Mouse (Mus musculus) intestine, embryonic 16.5 days (tissue): ENCODE measurements around the gene Lrrc9. TPM values are rescaled to one million over a fixed set of nuclear protein-coding genes. Genes with fewer than 3 reads are reported as not detected.

ENCODE experiments used
- ATAC-seq: fragments of 200-750 bp; cut with Nextera tagmentation; 2 replicates; pipeline ENCODE4 v1.8.0; 2017; ENCODE audit warnings: moderate TSS enrichment, moderate library complexity
- H3K27ac ChIP-seq: fragments of 300-500 bp; sonication (generic); 2 replicates; pipeline ENCODE4 v1.5.1; 2014; ENCODE audit warnings: mild to moderate bottlenecking, low read length
- H3K27me3 ChIP-seq: fragments of 300-500 bp; sonication (generic); replicated peaks from 2 replicates; pipeline ENCODE4 v1.6.1; 2014; ENCODE audit warnings: low read length, control low read depth, mixed read lengths; ENCODE audit not compliant: control insufficient read depth, insufficient read depth
- H3K36me3 ChIP-seq: fragments of 300-500 bp; sonication (generic); 2 replicates; pipeline ENCODE4 v1.6.1; 2014; ENCODE audit warnings: low read length, control low read depth; ENCODE audit not compliant: control insufficient read depth, insufficient read depth
- H3K4me1 ChIP-seq: fragments of 300-500 bp; sonication (generic); 2 replicates; pipeline ENCODE4 v1.6.1; 2014; ENCODE audit warnings: low read length, control low read depth, mixed read lengths; ENCODE audit not compliant: control insufficient read depth, insufficient read depth
- H3K4me2 ChIP-seq: fragments of 300-500 bp; sonication (generic); 2 replicates; pipeline ENCODE4 v1.6.1; 2014; ENCODE audit warnings: low read depth, low read length, control low read depth
- H3K4me3 ChIP-seq: fragments of 300-500 bp; sonication (generic); 2 replicates; pipeline ENCODE4 v1.5.1; 2014; ENCODE audit warnings: mild to moderate bottlenecking, low read length
- H3K9ac ChIP-seq: fragments of 300-500 bp; sonication (generic); 2 replicates; pipeline ENCODE4 v1.6.1; 2014; ENCODE audit warnings: low read depth, low read length
- H3K9me3 ChIP-seq: fragments of 300-500 bp; sonication (generic); 2 replicates; pipeline ENCODE4 v1.6.1; 2016; ENCODE audit warnings: low read length, control low read depth; ENCODE audit not compliant: control insufficient read depth
- WGBS: fragments of 180-500 bp; shearing (Covaris S2); extraction: QIAGEN DNeasy Blood & Tissue Kit; methylation state at CpG from one replicate; pipeline ENCODE4 v1.1.7; 2014; 5-methylcytosine and 5-hydroxymethylcytosine counted together
- polyA plus RNA-seq: library from polyadenylated mRNA; unstranded; fragments of >200 nt; fragmentation: Nextera tagmentation; extraction: Ambion mirVana; gene quantifications from 2 replicates; pipeline ENCODE4 v1.2.1, GENCODE M21; 2015

Lrrc9 gene
- polyA plus RNA-seq, 1 experiment from 2014 or later: 0.13 TPM

GRCm38 (mm10) chr12:72509606-72510005 lies 67.9 kb downstream of the Lrrc9 start:
- H3K36me3 ChIP-seq: no peaks in the 10 kb centered on the region
- H3K9me3 ChIP-seq: no peaks in the 10 kb centered on the region
- no peak overlapping the region for H3K4me2 ChIP-seq
- H3K27ac ChIP-seq: no peak overlapping the region
- no peaks in the 10 kb centered on the region for H3K4me1 ChIP-seq
- no peak overlapping the region for H3K4me3 ChIP-seq
- no peak overlapping the region for H3K9ac ChIP-seq
- 78% methylated on average over 7 of the region's 7 CpGs for WGBS
- ATAC-seq: no peak
- no peaks in the 10 kb centered on the region for H3K27me3 ChIP-seq

- Histone ChIP-seq H3K4me1 (no peaks in the 10 kb centered on the region), H3K36me3 (no peaks in the 10 kb centered on the region), H3K9me3 (no peaks in the 10 kb centered on the region), H3K27ac (no peak overlapping the region), H3K27me3 (no peaks in the 10 kb centered on the region), H3K4me3 (no peak overlapping the region), H3K4me2 (no peak overlapping the region), H3K9ac (no peak overlapping the region)
- WGBS: 61% methylated on average over 3 of the region's 3 CpGs
- no peak for ATAC-seq
These were observed 73.8 kb downstream of the Lrrc9 start for GRCm38 (mm10) chr12:72515446-72515845.

GRCm38 (mm10) chr12:72518114-72518728 lies 76.6 kb downstream of the Lrrc9 start:
- Histone ChIP-seq H3K27ac (no peak overlapping the region), H3K4me1 (no peaks in the 10 kb centered on the region), H3K4me3 (no peak overlapping the region), H3K4me2 (no peak overlapping the region), H3K9ac (no peak overlapping the region), H3K27me3 (no peaks in the 10 kb centered on the region), H3K36me3 (no peaks in the 10 kb centered on the region), H3K9me3 (no peaks in the 10 kb centered on the region)
- no peak for ATAC-seq
- 76% methylated on average over 12 of the region's 12 CpGs for WGBS

GRCm38 (mm10) chr12:72519352-72519751 lies 77.7 kb downstream of the Lrrc9 start:
- ATAC-seq: no peak
- Histone ChIP-seq H3K27ac (no peak overlapping the region), H3K4me2 (no peak overlapping the region), H3K27me3 (no peaks in the 10 kb centered on the region), H3K4me1 (no peaks in the 10 kb centered on the region), H3K4me3 (no peak overlapping the region), H3K9ac (no peak overlapping the region), H3K9me3 (no peaks in the 10 kb centered on the region), H3K36me3 (no peaks in the 10 kb centered on the region)
- 72% methylated on average over 9 of the region's 9 CpGs for WGBS

- Histone ChIP-seq H3K36me3 (no peaks in the 10 kb centered on the region), H3K4me1 (no peaks in the 10 kb centered on the region), H3K4me3 (no peak overlapping the region), H3K9ac (no peak overlapping the region), H3K4me2 (no peak overlapping the region), H3K9me3 (no peaks in the 10 kb centered on the region), H3K27ac (no peak overlapping the region), H3K27me3 (no peaks in the 10 kb centered on the region)
- no peak for ATAC-seq
- WGBS: 49% methylated on average over 5 of the region's 5 CpGs
These were observed 78.2 kb downstream of the Lrrc9 start for GRCm38 (mm10) chr12:72519855-72520254.

GRCm38 (mm10) chr12:72520645-72521044 lies 79.0 kb downstream of the Lrrc9 start:
- no peaks in the 10 kb centered on the region for H3K4me1 ChIP-seq
- no peaks in the 10 kb centered on the region for H3K9me3 ChIP-seq
- no peak overlapping the region for H3K4me3 ChIP-seq
- no peak overlapping the region for H3K4me2 ChIP-seq
- no peak for ATAC-seq
- H3K9ac ChIP-seq: no peak overlapping the region
- WGBS: 1% methylated on average over 2 of the region's 2 CpGs
- H3K27ac ChIP-seq: no peak overlapping the region
- no peaks in the 10 kb centered on the region for H3K27me3 ChIP-seq
- H3K36me3 ChIP-seq: no peaks in the 10 kb centered on the region

GRCm38 (mm10) chr12:72525588-72525987 lies 83.9 kb downstream of the Lrrc9 start:
- Histone ChIP-seq H3K9me3 (no peaks in the 10 kb centered on the region), H3K4me2 (no peak overlapping the region), H3K4me3 (no peak overlapping the region), H3K4me1 (no peaks in the 10 kb centered on the region), H3K9ac (no peak overlapping the region), H3K27me3 (no peaks in the 10 kb centered on the region), H3K36me3 (no peaks in the 10 kb centered on the region), H3K27ac (no peak overlapping the region)
- WGBS: 73% methylated on average over 4 of the region's 4 CpGs
- no peak for ATAC-seq

- 75% methylated on average over 7 of the region's 7 CpGs for WGBS
These were observed 90.6 kb downstream of the Lrrc9 start for GRCm38 (mm10) chr12:72532303-72532702.

GRCm38 (mm10) chr12:72533986-72534385 lies 92.3 kb downstream of the Lrrc9 start:
- no peak overlapping the region for H3K9ac ChIP-seq
- H3K4me2 ChIP-seq: no peak overlapping the region
- ATAC-seq: no peak
- no peaks in the 10 kb centered on the region for H3K4me1 ChIP-seq
- H3K4me3 ChIP-seq: no peak overlapping the region
- no peak overlapping the region for H3K27ac ChIP-seq
- WGBS: 87% methylated on average over 6 of the region's 6 CpGs
- no peaks in the 10 kb centered on the region for H3K27me3 ChIP-seq
- H3K9me3 ChIP-seq: no peaks in the 10 kb centered on the region
- H3K36me3 ChIP-seq: no peaks in the 10 kb centered on the region

More at GRCm38 (mm10) chr12:72532303-72532702, 90.6 kb downstream of the Lrrc9 start:
- H3K27ac ChIP-seq: no peak overlapping the region
- no peak overlapping the region for H3K9ac ChIP-seq
- no peaks in the 10 kb centered on the region for H3K4me1 ChIP-seq
- H3K36me3 ChIP-seq: no peaks in the 10 kb centered on the region
- H3K4me3 ChIP-seq: no peak overlapping the region
- no peak for ATAC-seq
- H3K27me3 ChIP-seq: no peaks in the 10 kb centered on the region
- no peaks in the 10 kb centered on the region for H3K9me3 ChIP-seq
- H3K4me2 ChIP-seq: no peak overlapping the region

GRCm38 (mm10) chr12:72535599-72535998 lies 93.9 kb downstream of the Lrrc9 start:
- H3K27ac ChIP-seq: no peak overlapping the region
- peak overlapping the region; percentile 60 for H3K4me3 ChIP-seq
- H3K36me3 ChIP-seq: no peaks in the 10 kb centered on the region
- H3K9me3 ChIP-seq: no peaks in the 10 kb centered on the region
- no peaks in the 10 kb centered on the region for H3K4me1 ChIP-seq
- H3K27me3 ChIP-seq: no peaks in the 10 kb centered on the region
- H3K4me2 ChIP-seq: peak overlapping the region; percentile 54
- H3K9ac ChIP-seq: peak overlapping the region; percentile 56
- ATAC-seq: no peak
- WGBS: 34% methylated on average over 3 of the region's 3 CpGs
